Mouse (Mus musculus) C2C12 (cell line): ENCODE measurements around the gene Kank2.

Experiments used
- CEBPB ChIP-seq: IDR thresholded peaks from one replicate; pipeline ENCODE4 v1.6.1; 2011; ENCODE audit warnings: low read depth, mild to moderate bottlenecking, control low read depth, moderate library complexity
- CTCF ChIP-seq: IDR thresholded peaks from one replicate; pipeline ENCODE4 v1.5.1; 2011; ENCODE audit not compliant: control insufficient read depth, insufficient read depth, insufficient read length
- FOSL1 ChIP-seq: IDR thresholded peaks from one replicate; pipeline ENCODE4 v1.8.0; 2011; ENCODE audit warnings: mild to moderate bottlenecking, low read length; ENCODE audit not compliant: poor library complexity, insufficient read depth, severe bottlenecking
- MYOD1 ChIP-seq: IDR thresholded peaks from one replicate; pipeline ENCODE4 v1.6.1; 2011; ENCODE audit warnings: low read depth; ENCODE audit not compliant: control insufficient read depth, insufficient read length
- MYOG ChIP-seq: IDR thresholded peaks from one replicate; pipeline ENCODE4 v1.6.1; 2011; ENCODE audit not compliant: control insufficient read depth, insufficient read length; ENCODE audit errors: extremely low read depth
- USF1 ChIP-seq: IDR thresholded peaks from one replicate; pipeline ENCODE4 v1.6.1; 2011; ENCODE audit warnings: low read depth, mild to moderate bottlenecking, control low read depth, moderate library complexity

- TF ChIP-seq USF1: no peak
- no peak for TF ChIP-seq CTCF
- no peak for TF ChIP-seq CEBPB
- no peak for TF ChIP-seq MYOG
- no peak for TF ChIP-seq FOSL1
- TF ChIP-seq MYOD1: no peak
Measured at GRCm38 (mm10) chr9:21768511-21769411, 29.8 kb downstream of the Kank2 start.
